Mouse (Mus musculus): ENCODE measurements at regions not wholly inside any gene's neighbourhood (a gene's known extent, or its start where the extent isn't known, plus 50 kb on each side); places are given as distances from the start of the nearest gene placed in this dataset.

GRCm38 (mm10) chr3:9884691-9885354 is 203.1 kb upstream of the Gm9833 start:
- Histone ChIP-seq H3K36me3 (replicated peaks) (no peaks in the 10 kb centered on the region), H3K4me3 (replicated peaks) (no peak overlapping the region), H3K27ac (no peak overlapping the region), H3K4me2 (no peak overlapping the region), H3K9me3 (no peaks in the 10 kb centered on the region), H3K9ac (no peak overlapping the region), H3K27me3 (no peaks in the 10 kb centered on the region), H3K4me1 (peaks cover 15% of the 10 kb centered on the region)
- no peak for ATAC-seq (ENCODE audit: low FRiP score)
- WGBS = 58% methylated on average over 5 of the region's 5 CpGs

DNA sequence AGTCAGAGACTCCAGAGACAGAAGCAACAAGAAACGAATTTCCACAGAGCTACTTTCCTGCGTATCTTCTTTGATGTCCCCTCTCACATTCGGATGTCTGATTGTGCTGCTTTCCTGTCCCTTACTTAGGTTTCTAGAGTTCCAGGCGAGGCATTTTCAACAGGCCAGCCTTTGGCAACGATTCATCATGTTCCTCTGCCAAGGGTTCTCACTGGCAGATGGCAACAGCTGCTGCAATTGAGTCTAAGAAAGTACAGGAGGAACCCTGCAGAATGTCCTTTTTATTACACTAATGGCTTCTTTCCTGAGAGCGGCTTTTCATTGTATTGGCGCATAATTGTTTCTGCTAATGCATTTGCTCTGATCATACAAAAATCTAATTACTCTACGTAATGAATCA is 202.3 kb upstream of the Gm9833 start:
- H3K4me1 ChIP-seq = peaks cover 15% of the 10 kb centered on the region
- no peak overlapping the region for H3K4me3 ChIP-seq (replicated peaks)
- no peak overlapping the region for H3K4me2 ChIP-seq
- H3K9me3 ChIP-seq = no peaks in the 10 kb centered on the region
- H3K9ac ChIP-seq = no peak overlapping the region
- peak; percentile 61; the same call in 1 of the 2 replicates for ATAC-seq (ENCODE audit: low FRiP score)
- 44% methylated on average over 8 of the region's 8 CpGs for WGBS
- H3K27ac ChIP-seq = peak overlapping the region; percentile 37; the same call in 1 of the 2 replicates
- H3K36me3 ChIP-seq (replicated peaks) = no peaks in the 10 kb centered on the region
- no peaks in the 10 kb centered on the region for H3K27me3 ChIP-seq

DNA sequence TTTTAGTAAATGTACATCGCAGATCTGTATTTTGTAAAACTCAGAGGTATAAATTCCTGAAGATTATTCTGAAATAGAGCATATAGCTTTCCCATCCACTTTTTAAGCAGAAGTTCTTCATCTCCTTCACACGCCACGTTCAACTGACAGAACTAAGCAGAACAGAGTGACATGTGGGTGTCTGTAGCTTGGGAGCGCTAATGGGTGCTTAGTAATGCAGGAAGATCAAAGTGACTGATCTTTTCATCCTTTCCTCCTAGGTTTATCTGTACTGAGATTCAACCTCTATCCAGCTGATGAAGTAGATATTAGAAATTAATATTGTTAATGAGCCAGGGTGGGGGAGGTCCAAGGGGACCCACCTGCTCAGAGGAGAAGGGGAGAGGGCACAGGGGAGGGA is 201.8 kb upstream of the Gm9833 start:
- Histone ChIP-seq H3K27me3 (no peaks in the 10 kb centered on the region), H3K27ac (no peak overlapping the region), H3K4me1 (peaks cover 15% of the 10 kb centered on the region), H3K9ac (no peak overlapping the region), H3K36me3 (replicated peaks) (no peaks in the 10 kb centered on the region), H3K9me3 (no peaks in the 10 kb centered on the region), H3K4me2 (no peak overlapping the region), H3K4me3 (replicated peaks) (no peak overlapping the region)
- 66% methylated on average over 4 of the region's 4 CpGs for WGBS
- peak; percentile 54; the same call in 1 of the 2 replicates for ATAC-seq (ENCODE audit: low FRiP score)

DNA sequence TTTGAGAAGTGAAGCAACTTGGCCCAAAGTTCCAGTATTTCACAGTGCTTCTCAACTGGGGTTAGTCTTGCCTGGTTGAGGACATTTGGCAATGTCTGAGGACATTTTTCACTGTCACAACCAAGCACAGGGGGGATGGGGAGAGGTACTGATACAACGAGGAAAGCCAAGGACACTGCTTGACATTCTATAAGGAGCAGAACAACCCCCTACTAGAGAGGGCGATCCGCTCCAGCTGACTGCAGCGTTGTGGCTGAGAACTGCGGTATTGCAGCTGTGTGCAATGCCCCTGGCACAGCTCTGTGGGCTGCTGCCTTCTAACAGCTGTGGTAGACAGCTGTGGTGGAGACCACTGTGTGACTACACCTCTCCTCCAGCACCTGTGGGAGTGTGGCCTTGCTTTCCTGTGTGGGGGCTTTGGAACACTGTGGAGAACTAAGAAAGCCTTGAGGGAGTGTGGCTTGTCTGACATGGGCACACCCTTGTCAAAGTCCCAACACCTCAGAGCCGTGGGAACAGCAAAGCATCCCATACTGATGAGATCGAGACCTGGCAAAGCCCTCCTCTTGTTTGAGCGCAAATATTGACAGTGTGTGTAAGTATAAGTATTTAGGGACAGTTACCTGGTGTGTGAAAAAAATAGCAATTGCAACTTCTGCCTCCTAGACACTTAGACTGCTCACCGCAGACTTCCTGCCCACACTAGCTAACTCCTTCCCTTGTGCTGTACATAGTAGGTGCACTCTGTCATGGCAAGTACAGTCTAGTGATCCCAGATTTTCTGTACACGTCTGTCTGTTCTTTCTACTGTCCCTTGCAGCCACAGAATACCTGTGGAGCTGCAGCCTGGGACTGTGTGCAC is 200.9 kb upstream of the Gm9833 start:
- Histone ChIP-seq H3K4me3 (replicated peaks) (no peak overlapping the region), H3K4me1 (peaks cover 15% of the 10 kb centered on the region), H3K9me3 (no peaks in the 10 kb centered on the region), H3K4me2 (no peak overlapping the region), H3K27me3 (no peaks in the 10 kb centered on the region), H3K36me3 (replicated peaks) (no peaks in the 10 kb centered on the region), H3K27ac (no peak overlapping the region), H3K9ac (no peak overlapping the region)
- no peak for ATAC-seq (ENCODE audit: low FRiP score)
- 79% methylated on average over 10 of the region's 10 CpGs for WGBS

GRCm38 (mm10) chr3:9887627-9887994 is 200.3 kb upstream of the Gm9833 start:
- Histone ChIP-seq H3K27me3 (no peaks in the 10 kb centered on the region), H3K36me3 (replicated peaks) (no peaks in the 10 kb centered on the region), H3K9ac (no peak overlapping the region), H3K4me1 (peaks cover 15% of the 10 kb centered on the region), H3K9me3 (no peaks in the 10 kb centered on the region), H3K27ac (no peak overlapping the region), H3K4me2 (no peak overlapping the region), H3K4me3 (replicated peaks) (no peak overlapping the region)
- WGBS = 82% methylated on average over 2 of the region's 2 CpGs
- ATAC-seq (ENCODE audit: low FRiP score) = no peak

DNA sequence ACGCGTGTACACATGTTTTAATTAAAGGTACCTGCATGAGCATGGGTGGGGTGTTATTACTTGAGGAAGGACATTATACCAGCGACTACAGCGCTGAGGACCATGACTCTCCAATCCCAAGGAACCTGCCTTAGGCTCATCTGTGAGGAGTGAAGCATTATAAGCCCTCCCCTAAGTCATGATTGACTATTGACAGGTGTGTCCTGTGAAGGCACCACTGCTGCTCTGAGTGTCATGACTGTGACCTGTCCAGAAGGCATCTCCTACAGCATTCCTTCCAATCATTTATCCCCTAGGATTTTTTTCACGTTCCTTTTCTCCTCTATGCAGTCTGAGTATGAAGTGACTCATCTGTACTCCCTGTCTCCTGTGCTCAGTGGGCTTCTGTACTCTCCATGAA is 199.9 kb upstream of the Gm9833 start:
- no peak for ATAC-seq (ENCODE audit: low FRiP score)
- H3K9me3 ChIP-seq = no peaks in the 10 kb centered on the region
- H3K9ac ChIP-seq = no peak overlapping the region
- no peaks in the 10 kb centered on the region for H3K27me3 ChIP-seq
- H3K4me3 ChIP-seq (replicated peaks) = no peak overlapping the region
- H3K4me2 ChIP-seq = no peak overlapping the region
- H3K36me3 ChIP-seq (replicated peaks) = no peaks in the 10 kb centered on the region
- no peak overlapping the region for H3K27ac ChIP-seq
- H3K4me1 ChIP-seq = peaks cover 20% of the 10 kb centered on the region
- 88% methylated on average over 5 of the region's 5 CpGs for WGBS

- Histone ChIP-seq H3K9me3 (no peaks in the 10 kb centered on the region), H3K27me3 (no peaks in the 10 kb centered on the region), H3K27ac (no peak overlapping the region), H3K4me1 (peaks cover 6% of the 10 kb centered on the region; the same call in 1 of the 2 replicates), H3K4me2 (no peak overlapping the region), H3K9ac (no peak overlapping the region), H3K36me3 (replicated peaks) (no peaks in the 10 kb centered on the region), H3K4me3 (replicated peaks) (no peak overlapping the region)
- no peak for ATAC-seq (ENCODE audit: low FRiP score)
- 32% methylated on average over 4 of the region's 4 CpGs for WGBS
These were observed 194.9 kb upstream of the Gm9833 start for GRCm38 (mm10) chr3:9892884-9893494.

- no peak overlapping the region for H3K27ac ChIP-seq
- no peak overlapping the region for H3K4me2 ChIP-seq
- no peak overlapping the region for H3K9ac ChIP-seq
- no peaks in the 10 kb centered on the region for H3K36me3 ChIP-seq (replicated peaks)
- H3K9me3 ChIP-seq = no peaks in the 10 kb centered on the region
- ATAC-seq (ENCODE audit: low FRiP score) = no peak
- 92% methylated on average over 11 of the region's 11 CpGs for WGBS
- no peak overlapping the region for H3K4me3 ChIP-seq (replicated peaks)
- peaks cover 6% of the 10 kb centered on the region; the same call in 1 of the 2 replicates for H3K4me1 ChIP-seq
- no peaks in the 10 kb centered on the region for H3K27me3 ChIP-seq
These were observed 192.3 kb upstream of the Gm9833 start for GRCm38 (mm10) chr3:9895396-9896135.

DNA sequence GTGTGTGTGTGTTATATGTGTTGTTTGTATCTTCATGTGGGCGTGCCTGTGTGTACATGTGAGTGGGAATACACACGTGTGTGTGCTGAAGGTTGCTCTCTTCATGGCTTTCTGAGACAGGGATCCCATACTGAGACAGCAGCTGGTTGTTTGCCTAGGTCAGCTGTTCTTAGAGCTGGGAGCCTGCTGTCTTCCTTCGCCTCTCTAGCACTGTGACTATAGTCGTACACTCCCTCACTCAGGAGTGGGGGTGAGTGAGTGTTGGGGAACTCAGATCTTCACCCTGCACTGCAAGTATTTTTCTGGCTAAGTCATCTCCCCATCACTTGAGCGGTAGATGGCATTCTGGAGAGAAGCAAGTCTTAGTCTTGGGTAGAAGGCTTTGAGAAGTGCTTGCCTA is 191.6 kb upstream of the Gm9833 start:
- no peaks in the 10 kb centered on the region for H3K9me3 ChIP-seq
- ATAC-seq (ENCODE audit: low FRiP score) = no peak
- H3K9ac ChIP-seq = no peak overlapping the region
- no peaks in the 10 kb centered on the region for H3K36me3 ChIP-seq (replicated peaks)
- no peak overlapping the region for H3K4me2 ChIP-seq
- no peaks in the 10 kb centered on the region for H3K27me3 ChIP-seq
- H3K27ac ChIP-seq = no peak overlapping the region
- 76% methylated on average over 5 of the region's 5 CpGs for WGBS
- peaks cover 6% of the 10 kb centered on the region; the same call in 1 of the 2 replicates for H3K4me1 ChIP-seq
- H3K4me3 ChIP-seq (replicated peaks) = no peak overlapping the region

- no peak for ATAC-seq (ENCODE audit: low FRiP score)
- 90% methylated on average over 5 of the region's 5 CpGs for WGBS
- no peak overlapping the region for H3K9ac ChIP-seq
These were observed 186.2 kb upstream of the Gm9833 start for GRCm38 (mm10) chr3:9901663-9902062.

GRCm38 (mm10) chr3:9913357-9913756 is 174.6 kb upstream of the Gm9833 start:
- H3K27me3 ChIP-seq = no peaks in the 10 kb centered on the region
- no peak overlapping the region for H3K9ac ChIP-seq
- no peak for ATAC-seq (ENCODE audit: low FRiP score)
- 91% methylated on average over 1 of the region's 1 CpGs for WGBS
- H3K36me3 ChIP-seq (replicated peaks) = no peaks in the 10 kb centered on the region
- no peak overlapping the region for H3K27ac ChIP-seq
- H3K4me1 ChIP-seq = no peaks in the 10 kb centered on the region
- H3K4me3 ChIP-seq (replicated peaks) = no peak overlapping the region
- H3K4me2 ChIP-seq = no peak overlapping the region
- H3K9me3 ChIP-seq = no peaks in the 10 kb centered on the region

More at GRCm38 (mm10) chr3:9901663-9902062, 186.2 kb upstream of the Gm9833 start:
- Histone ChIP-seq H3K4me3 (replicated peaks) (no peak overlapping the region), H3K4me2 (no peak overlapping the region), H3K4me1 (no peaks in the 10 kb centered on the region), H3K9me3 (no peaks in the 10 kb centered on the region), H3K27me3 (no peaks in the 10 kb centered on the region), H3K36me3 (replicated peaks) (no peaks in the 10 kb centered on the region), H3K27ac (no peak overlapping the region)

DNA sequence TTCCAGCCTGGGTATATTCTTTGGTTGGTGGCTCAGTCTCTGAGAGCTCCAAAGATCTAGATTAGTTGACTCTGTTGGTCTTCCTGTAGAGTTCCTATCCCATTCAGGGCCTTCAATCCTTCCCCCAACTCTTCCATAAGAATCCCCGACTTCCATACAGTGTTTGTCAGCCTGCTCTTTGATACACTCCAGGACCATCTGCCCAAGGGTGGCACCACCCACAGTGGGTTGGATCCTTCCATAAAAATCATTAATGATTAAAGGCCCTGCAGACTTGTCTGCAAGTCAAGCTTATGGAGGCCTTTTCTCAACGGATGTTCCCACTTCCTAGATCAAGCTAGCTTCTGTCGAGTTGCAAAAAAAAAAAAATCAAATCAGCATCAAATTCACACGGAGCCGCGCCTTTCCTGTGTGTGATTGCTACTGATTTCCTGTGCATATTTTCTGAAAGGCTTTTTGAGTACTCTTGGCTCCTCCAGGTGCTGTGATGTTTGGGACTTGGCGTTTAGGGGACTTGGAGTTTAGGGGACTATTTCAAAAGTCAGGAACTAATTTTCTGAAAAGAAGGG is 171.3 kb upstream of the Gm9833 start:
- no peaks in the 10 kb centered on the region for H3K4me1 ChIP-seq
- no peaks in the 10 kb centered on the region for H3K9me3 ChIP-seq
- H3K27ac ChIP-seq = no peak overlapping the region
- H3K4me2 ChIP-seq = no peak overlapping the region
- no peak for ATAC-seq (ENCODE audit: low FRiP score)
- H3K36me3 ChIP-seq (replicated peaks) = no peaks in the 10 kb centered on the region
- no peak overlapping the region for H3K4me3 ChIP-seq (replicated peaks)
- no peaks in the 10 kb centered on the region for H3K27me3 ChIP-seq
- no peak overlapping the region for H3K9ac ChIP-seq
- WGBS = 91% methylated on average over 7 of the region's 7 CpGs

Measured in forebrain, embryonic 12.5 days (tissue).